Mouse (Mus musculus) testis, adult 2 months (tissue): ENCODE results near the gene Limk2. TPM values are rescaled to one million over a fixed set of nuclear protein-coding genes. Genes with fewer than 3 reads are reported as not detected.

Experiments used
- H3K27ac ChIP-seq: fragments of 200-500 bp; 2 replicates; pipeline ENCODE4 v1.5.1; 2012; ENCODE audit warnings: low read depth, low read length; ENCODE audit not compliant: control insufficient read depth, insufficient read depth
- H3K27me3 ChIP-seq: fragments of 200-500 bp; 2 replicates; pipeline ENCODE4 v1.6.1; 2012; ENCODE audit warnings: mild to moderate bottlenecking, low read length, moderate library complexity; ENCODE audit not compliant: control insufficient read depth, insufficient read depth
- H3K36me3 ChIP-seq: fragments of 200-500 bp; 2 replicates; pipeline ENCODE4 v1.6.1; 2012; ENCODE audit warnings: mild to moderate bottlenecking, low read length; ENCODE audit not compliant: control insufficient read depth, insufficient read depth
- H3K4me1 ChIP-seq: fragments of 200-500 bp; 2 replicates; pipeline ENCODE4 v1.6.1; 2012; ENCODE audit warnings: low read length; ENCODE audit not compliant: control insufficient read depth, insufficient read depth
- H3K4me3 ChIP-seq: fragments of 200-500 bp; 2 replicates; pipeline ENCODE4 v1.5.1; 2012; ENCODE audit warnings: low read depth, mild to moderate bottlenecking, low read length, moderate library complexity, mixed read lengths; ENCODE audit not compliant: control insufficient read depth
- CTCF ChIP-seq: fragments of 200-500 bp; IDR thresholded peaks from 2 replicates; pipeline ENCODE4 v1.5.1; 2012; ENCODE audit warnings: low read depth, mild to moderate bottlenecking, inconsistent platforms, low read length, moderate library complexity; ENCODE audit not compliant: control insufficient read depth, insufficient read depth, insufficient replicate concordance
- POLR2A ChIP-seq: fragments of 200-500 bp; IDR thresholded peaks from 2 replicates; pipeline ENCODE4 v1.6.1; 2012; ENCODE audit warnings: low read depth, mild to moderate bottlenecking, inconsistent platforms, low read length, moderate library complexity; ENCODE audit not compliant: control insufficient read depth
- polyA plus RNA-seq: library from polyadenylated mRNA; depleted of rRNA; stranded (reverse); fragments of >200 nt; gene quantifications from 2 replicates; pipeline ENCODE4 v1.2.3, GENCODE M21; 2012

The Limk2 gene
- polyA plus RNA-seq, 1 experiment: 48.6 TPM

GRCm38 (mm10) chr11:3416399-3416798 lies 7.4 kb upstream of the Limk2 start:
- Histone ChIP-seq H3K4me1 (no peaks in the 10 kb centered on the region), H3K36me3 (no peaks in the 10 kb centered on the region; the same call in 1 of the 2 replicates)
- no peak for TF ChIP-seq CTCF
- no peak for TF ChIP-seq POLR2A

DNA sequence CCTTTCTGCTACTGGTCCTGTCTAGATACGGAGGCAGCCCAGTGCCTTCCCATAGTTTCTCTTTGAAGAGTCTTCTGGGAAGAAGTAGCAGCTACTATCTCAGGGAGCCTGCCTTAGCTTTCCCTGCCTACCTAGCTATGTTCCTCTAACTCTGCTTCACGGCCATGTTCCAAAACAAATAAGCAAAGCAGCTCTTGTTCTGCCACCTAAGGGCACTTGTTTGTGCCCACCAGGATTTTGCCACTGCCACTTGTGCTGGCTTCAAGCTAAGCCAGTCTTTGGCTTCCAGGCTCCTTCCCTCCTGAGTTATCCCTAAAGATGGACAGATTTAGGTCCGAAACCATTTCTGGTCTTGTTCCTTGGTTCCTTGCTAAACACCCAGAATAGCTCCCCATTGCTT lies 3.1 kb upstream of the Limk2 start:
- TF ChIP-seq CTCF: no peak
- TF ChIP-seq POLR2A: no peak
- H3K4me1 ChIP-seq: peaks cover 6% of the 10 kb centered on the region
- H3K27me3 ChIP-seq: no peaks in the 10 kb centered on the region
- H3K36me3 ChIP-seq: no peaks in the 10 kb centered on the region
- H3K27ac ChIP-seq: no peak overlapping the region
- H3K4me3 ChIP-seq: no peak overlapping the region

More at GRCm38 (mm10) chr11:3416399-3416798, 7.4 kb upstream of the Limk2 start:
- no peak overlapping the region for H3K4me3 ChIP-seq
- no peak overlapping the region for H3K27ac ChIP-seq
- no peaks in the 10 kb centered on the region for H3K27me3 ChIP-seq

- Histone ChIP-seq H3K27ac (peak overlapping the region; percentile 26), H3K4me1 (peaks cover 6% of the 10 kb centered on the region), H3K27me3 (no peaks in the 10 kb centered on the region), H3K36me3 (no peaks in the 10 kb centered on the region), H3K4me3 (peak overlapping the region; percentile 78)
- no peak for TF ChIP-seq CTCF
- no peak for TF ChIP-seq POLR2A
Observed at GRCm38 (mm10) chr11:3408131-3408996, 625 bp downstream of the Limk2 start.

- no peak overlapping the region for H3K4me3 ChIP-seq
- H3K27ac ChIP-seq: no peak overlapping the region
- peaks cover 8% of the 10 kb centered on the region for H3K4me1 ChIP-seq
- no peaks in the 10 kb centered on the region for H3K36me3 ChIP-seq
- no peaks in the 10 kb centered on the region for H3K27me3 ChIP-seq
- TF ChIP-seq POLR2A (no peak), CTCF (no peak)
Observed at GRCm38 (mm10) chr11:3404287-3405047, 4.5 kb downstream of the Limk2 start.

GRCm38 (mm10) chr11:3403024-3403423 lies 6.0 kb downstream of the Limk2 start:
- TF ChIP-seq POLR2A (no peak), CTCF (no peak)
- peaks cover 4% of the 10 kb centered on the region for H3K4me1 ChIP-seq
- H3K27me3 ChIP-seq: no peaks in the 10 kb centered on the region
- no peak overlapping the region for H3K4me3 ChIP-seq
- no peak overlapping the region; the same call in 1 of the 2 replicates for H3K27ac ChIP-seq
- no peaks in the 10 kb centered on the region for H3K36me3 ChIP-seq

- peaks cover 2% of the 10 kb centered on the region for H3K4me1 ChIP-seq
- TF ChIP-seq POLR2A (no peak), CTCF (no peak)
- no peaks in the 10 kb centered on the region for H3K27me3 ChIP-seq
- H3K4me3 ChIP-seq: no peak overlapping the region
- no peaks in the 10 kb centered on the region for H3K36me3 ChIP-seq
- H3K27ac ChIP-seq: no peak overlapping the region
Observed at GRCm38 (mm10) chr11:3398318-3398717, 10.7 kb downstream of the Limk2 start.

DNA sequence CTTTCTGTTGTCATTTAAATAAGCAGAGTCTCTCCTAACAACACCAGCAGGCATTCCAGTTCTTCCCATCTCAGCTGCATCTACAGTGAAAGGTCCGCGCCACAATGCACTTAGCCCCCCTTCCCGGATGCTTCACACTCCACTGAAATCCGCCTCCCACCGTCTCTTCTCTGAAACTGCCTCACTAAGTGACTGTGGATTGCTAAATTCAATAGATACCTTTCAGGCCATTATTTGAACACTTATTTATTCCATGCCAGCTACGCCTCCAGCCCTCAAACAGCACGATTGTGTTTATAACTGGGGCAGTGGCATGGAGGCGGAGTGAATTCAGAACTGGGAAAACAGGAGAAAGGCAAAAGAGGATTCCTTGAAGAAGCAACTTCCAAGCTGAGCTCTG lies 12.4 kb downstream of the Limk2 start:
- TF ChIP-seq POLR2A: no peak
- no peak for TF ChIP-seq CTCF
- Histone ChIP-seq H3K27me3 (no peaks in the 10 kb centered on the region), H3K36me3 (no peaks in the 10 kb centered on the region), H3K4me3 (no peak overlapping the region), H3K4me1 (no peaks in the 10 kb centered on the region), H3K27ac (no peak overlapping the region)
